Mouse (Mus musculus) liver, embryonic 11.5 days (tissue): Measurements from ENCODE around the gene Upk3a. TPM values are rescaled to one million over a fixed set of nuclear protein-coding genes. Genes with fewer than 3 reads are reported as not detected.
A peak's percentile ranks its signal among the peaks of the same experiment; 100 is the strongest.

ENCODE experiments used
- ATAC-seq: fragments of 200-750 bp; cut with Nextera tagmentation; replicated peaks from 2 replicates; pipeline ENCODE4 v1.8.0; 2017; ENCODE audit warnings: moderate number of reproducible peaks, mild to moderate bottlenecking, moderate TSS enrichment, moderate library complexity; ENCODE audit not compliant: low FRiP score
- DNase-seq: peaks from one replicate; pipeline ENCODE4 v3.0.0-alpha.2; 2017; ENCODE audit warnings: low spot score
- H3K27ac ChIP-seq: fragments of 300-500 bp; sonication (generic); 2 replicates; pipeline ENCODE4 v1.5.1; 2014; ENCODE audit warnings: mild to moderate bottlenecking, low read depth, low read length, control low read depth
- H3K27me3 ChIP-seq: fragments of 300-500 bp; sonication (generic); replicated peaks from 2 replicates; pipeline ENCODE4 v1.6.1; 2014; ENCODE audit warnings: low read length, mixed read lengths; ENCODE audit not compliant: control insufficient read depth, insufficient read depth
- H3K36me3 ChIP-seq: fragments of 300-500 bp; sonication (generic); 2 replicates; pipeline ENCODE4 v1.6.1; 2014; ENCODE audit warnings: mild to moderate bottlenecking, low read length, moderate library complexity, mixed read lengths; ENCODE audit not compliant: control insufficient read depth, insufficient read depth
- H3K4me1 ChIP-seq: fragments of 300-500 bp; sonication (generic); replicated peaks from 2 replicates; pipeline ENCODE4 v1.6.1; 2014; ENCODE audit warnings: low read length, mixed read lengths; ENCODE audit not compliant: control insufficient read depth, insufficient read depth
- H3K4me2 ChIP-seq: fragments of 300-500 bp; sonication (generic); 2 replicates; pipeline ENCODE4 v1.6.1; 2014; ENCODE audit warnings: mild to moderate bottlenecking, control low read depth, moderate library complexity
- H3K4me3 ChIP-seq: fragments of 300-500 bp; sonication (generic); 2 replicates; pipeline ENCODE4 v1.5.1; 2014; ENCODE audit warnings: low read depth, low read length, control low read depth
- H3K9ac ChIP-seq: fragments of 300-500 bp; sonication (generic); 2 replicates; pipeline ENCODE4 v1.6.1; 2014; ENCODE audit warnings: low read depth, low read length, control low read depth
- H3K9me3 ChIP-seq: fragments of 300-500 bp; sonication (generic); 2 replicates; pipeline ENCODE4 v1.6.1; 2016; ENCODE audit warnings: low read length, inconsistent platforms, mixed read lengths; ENCODE audit not compliant: control insufficient read depth
- WGBS: fragments of 180-500 bp; shearing (Covaris S2); extraction: QIAGEN DNeasy Blood & Tissue Kit; methylation state at CpG from one replicate; pipeline ENCODE4 v1.1.7; 2014; 5-methylcytosine and 5-hydroxymethylcytosine counted together
- polyA plus RNA-seq: library from polyadenylated mRNA; unstranded; fragments of >200 nt; fragmentation: Nextera tagmentation; extraction: Ambion mirVana; gene quantifications from 2 replicates; pipeline ENCODE4 v1.2.1, GENCODE M21; 2014

The Upk3a gene
- polyA plus RNA-seq, 1 experiment from 2014 or later, result not detected

GRCm38 (mm10) chr15:84985516-84986160 lies 31.3 kb upstream of the Upk3a start:
- H3K4me3 ChIP-seq, result no peak overlapping the region
- no peak overlapping the region for H3K27ac ChIP-seq
- no peak overlapping the region for H3K9ac ChIP-seq
- H3K4me2 ChIP-seq, result no peak overlapping the region
- no peaks in the 10 kb centered on the region for H3K36me3 ChIP-seq
- no peaks in the 10 kb centered on the region; the same call in 1 of the 2 replicates for H3K27me3 ChIP-seq
- WGBS, result 84% methylated on average over 12 of the region's 12 CpGs
- DNase-seq (no peak), ATAC-seq (no peak)
- H3K9me3 ChIP-seq, result no peaks in the 10 kb centered on the region
- H3K4me1 ChIP-seq, result peaks cover 9% of the 10 kb centered on the region

- ATAC-seq, result no peak
- no peak for DNase-seq
- Histone ChIP-seq H3K27me3 (no peaks in the 10 kb centered on the region; the same call in 1 of the 2 replicates), H3K9me3 (no peaks in the 10 kb centered on the region), H3K36me3 (no peaks in the 10 kb centered on the region), H3K9ac (no peak overlapping the region), H3K4me3 (peak overlapping the region; percentile 75), H3K4me2 (peak overlapping the region; percentile 97), H3K27ac (no peak overlapping the region), H3K4me1 (peaks cover 9% of the 10 kb centered on the region)
- WGBS, result 55% methylated on average over 4 of the region's 4 CpGs
Observed at GRCm38 (mm10) chr15:84986171-84987019, 30.5 kb upstream of the Upk3a start.

- Histone ChIP-seq H3K4me1 (peaks cover 9% of the 10 kb centered on the region), H3K9ac (peak overlapping the region; percentile 79), H3K4me3 (peak overlapping the region; percentile 75), H3K27me3 (no peaks in the 10 kb centered on the region; the same call in 1 of the 2 replicates), H3K27ac (no peak overlapping the region; the same call in 1 of the 2 replicates), H3K4me2 (peak overlapping the region; percentile 97), H3K9me3 (no peaks in the 10 kb centered on the region), H3K36me3 (no peaks in the 10 kb centered on the region)
- DNase-seq, result peak; percentile 66
- WGBS, result under 1% methylated on average over 52 of the region's 53 CpGs
- peak; percentile 69 for ATAC-seq
Observed at GRCm38 (mm10) chr15:84987020-84987815, 29.7 kb upstream of the Upk3a start.

- no peaks in the 10 kb centered on the region for H3K9me3 ChIP-seq
- no peaks in the 10 kb centered on the region for H3K36me3 ChIP-seq
- WGBS, result under 1% methylated on average over 58 of the region's 59 CpGs
- peak within 1 kb of the TSS; percentile 75 for H3K4me3 ChIP-seq
- ATAC-seq (peak; percentile 90), DNase-seq (peak; percentile 93)
- H3K4me2 ChIP-seq, result peak within 1 kb of the TSS; percentile 97
- peak within 1 kb of the TSS; percentile 79 for H3K9ac ChIP-seq
- H3K27me3 ChIP-seq, result no peaks in the 10 kb centered on the region; the same call in 1 of the 2 replicates
- H3K4me1 ChIP-seq, result peaks cover 9% of the 10 kb centered on the region
- no peak within 1 kb of the TSS; the same call in 1 of the 2 replicates for H3K27ac ChIP-seq
Observed at GRCm38 (mm10) chr15:84987874-84988825, 28.8 kb upstream of the Upk3a start, which contains the start of gene 5031439G07Rik. Gene 5031439G07Rik, minus strand, starts transcription at chr15:84988551.

GRCm38 (mm10) chr15:84989098-84989497 lies 27.8 kb upstream of the Upk3a start:
- Histone ChIP-seq H3K4me2 (no peak overlapping the region), H3K4me3 (no peak overlapping the region), H3K4me1 (peaks cover 9% of the 10 kb centered on the region), H3K9ac (no peak overlapping the region), H3K27ac (no peak overlapping the region), H3K36me3 (no peaks in the 10 kb centered on the region), H3K27me3 (no peaks in the 10 kb centered on the region; the same call in 1 of the 2 replicates), H3K9me3 (no peaks in the 10 kb centered on the region)
- DNase-seq (no peak), ATAC-seq (no peak)
- 72% methylated on average over 3 of the region's 3 CpGs for WGBS

- 70% methylated on average over 7 of the region's 7 CpGs for WGBS
- Histone ChIP-seq H3K4me2 (no peak overlapping the region), H3K4me3 (no peak overlapping the region), H3K27me3 (no peaks in the 10 kb centered on the region; the same call in 1 of the 2 replicates), H3K27ac (no peak overlapping the region), H3K4me1 (peaks cover 9% of the 10 kb centered on the region), H3K9me3 (no peaks in the 10 kb centered on the region), H3K36me3 (no peaks in the 10 kb centered on the region), H3K9ac (no peak overlapping the region)
- ATAC-seq, result no peak
- no peak for DNase-seq
Observed at GRCm38 (mm10) chr15:84989771-84990170, 27.2 kb upstream of the Upk3a start.

- Histone ChIP-seq H3K9ac (no peak overlapping the region), H3K4me2 (no peak overlapping the region), H3K27me3 (no peaks in the 10 kb centered on the region), H3K4me3 (no peak overlapping the region), H3K4me1 (no peaks in the 10 kb centered on the region), H3K27ac (no peak overlapping the region), H3K9me3 (no peaks in the 10 kb centered on the region), H3K36me3 (no peaks in the 10 kb centered on the region)
- no peak for DNase-seq
- no peak for ATAC-seq
- 11% methylated on average over 6 of the region's 6 CpGs for WGBS
Observed at GRCm38 (mm10) chr15:84994498-84994897, 22.4 kb upstream of the Upk3a start.
